Mouse (Mus musculus) kidney, adult 2 months (tissue): ENCODE measurements at regions not wholly inside any gene's neighbourhood (a gene's known extent, or its start where the extent isn't known, plus 50 kb on each side); places are given as distances from the start of the nearest gene placed in this dataset.

Experiments
- CTCF ChIP-seq: fragments of 200-500 bp; conservative IDR thresholded peaks from 2 replicates; pipeline ENCODE4 v1.5.1; 2011; ENCODE audit warnings: low read depth, mild to moderate bottlenecking, control low read depth, low read length, moderate library complexity, mixed read lengths; ENCODE audit not compliant: insufficient read depth, insufficient read length
- POLR2A ChIP-seq: fragments of 200-500 bp; IDR thresholded peaks from one replicate; pipeline ENCODE4 v1.6.1; 2011; ENCODE audit warnings: low read depth, low read length, control low read depth

DNA sequence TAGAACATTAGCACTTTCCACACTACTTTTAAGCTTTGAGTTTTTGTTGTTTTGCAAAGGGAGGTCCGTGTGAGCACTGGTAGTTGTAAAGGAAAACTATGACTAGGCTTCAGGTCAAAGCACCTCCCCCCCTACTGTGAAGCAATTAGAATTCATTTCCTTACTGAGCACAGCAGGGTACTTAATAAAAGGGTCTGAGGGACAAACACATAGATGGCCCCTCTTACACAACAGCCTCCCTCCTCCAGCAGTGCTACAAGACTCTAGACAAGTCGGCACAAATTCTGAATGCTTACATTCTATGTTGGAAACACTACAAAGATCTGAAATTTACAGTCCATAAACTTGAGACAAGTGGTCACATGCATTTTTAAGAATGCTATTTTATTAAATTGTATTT lies 967.6 kb upstream of the Tenm2 start:
- TF ChIP-seq CTCF (no peak), POLR2A (no peak)
